Mouse (Mus musculus) bone marrow, adult 2 months (tissue): ENCODE measurements at regions not wholly inside any gene's neighbourhood (a gene's known extent, or its start where the extent isn't known, plus 50 kb on each side); places are given as distances from the start of the nearest gene placed in this dataset.

ENCODE experiments used
- H3K27ac ChIP-seq: fragments of 200-500 bp; 2 replicates; pipeline ENCODE4 v1.5.1; 2012; ENCODE audit warnings: low read depth, mild to moderate bottlenecking, control low read depth, inconsistent platforms, low read length; ENCODE audit not compliant: control insufficient read depth, poor library complexity, insufficient read depth
- H3K4me1 ChIP-seq: fragments of 200-500 bp; 2 replicates; pipeline ENCODE4 v1.6.1; 2011; ENCODE audit warnings: low read length; ENCODE audit not compliant: control insufficient read depth, insufficient read depth
- H3K4me3 ChIP-seq: fragments of 200-500 bp; replicated peaks from 2 replicates; pipeline ENCODE3; 2011; ENCODE audit warnings: mild to moderate bottlenecking, low read depth, low read length, control low read depth; ENCODE audit not compliant: control insufficient read depth
- CTCF ChIP-seq: fragments of 200-500 bp; IDR thresholded peaks from 2 replicates; pipeline ENCODE4 v1.5.1; 2011; ENCODE audit warnings: low read length, control low read depth; ENCODE audit not compliant: control insufficient read depth, insufficient read depth
- POLR2A ChIP-seq: fragments of 200-500 bp; IDR thresholded peaks from 2 replicates; pipeline ENCODE4 v1.6.1; 2011; ENCODE audit warnings: low read depth, mild to moderate bottlenecking, control low read depth, low read length, borderline replicate concordance; ENCODE audit not compliant: control insufficient read depth
- WGBS: fragments of 180-500 bp; shearing (Covaris S2); methylation state at CpG from one replicate; pipeline ENCODE4 v1.1.7; 2018; 5-methylcytosine and 5-hydroxymethylcytosine counted together

DNA sequence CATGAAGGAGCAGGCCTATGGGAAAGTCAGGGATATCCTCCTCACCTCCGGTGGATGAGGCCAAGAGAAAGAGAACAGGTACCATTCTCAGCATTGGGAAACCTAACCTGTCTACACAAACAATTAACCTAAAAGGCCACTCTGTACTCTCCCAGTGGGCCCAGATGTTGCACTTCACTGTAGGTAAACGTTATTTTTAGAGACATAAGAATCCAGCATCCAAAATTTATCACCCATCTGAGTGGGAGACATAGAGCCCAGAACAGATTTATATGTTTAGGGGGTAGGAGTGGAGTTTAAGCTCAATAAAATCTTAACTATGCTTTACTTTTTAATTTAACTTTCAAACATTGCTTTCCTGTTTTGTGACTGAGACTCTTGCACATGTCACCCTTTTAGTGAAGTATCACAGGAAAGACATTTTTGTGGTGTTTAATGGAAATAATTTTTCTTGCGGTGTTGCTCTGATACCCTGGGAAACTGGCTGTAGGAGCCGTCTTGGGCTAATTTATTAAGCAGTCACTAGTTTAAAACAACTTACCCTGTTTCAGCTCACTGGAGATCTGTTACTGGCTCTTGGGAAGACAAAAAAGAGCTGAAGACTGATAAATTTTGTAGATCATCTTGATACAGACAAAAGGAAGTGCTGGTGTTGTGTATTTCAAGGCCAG lies 123.9 kb upstream of the Bmp4 start:
- Histone ChIP-seq H3K27ac (no peak overlapping the region), H3K4me1 (no peaks in the 10 kb centered on the region), H3K4me3 (no peak overlapping the region)
- WGBS = 75% methylated on average over 4 of the region's 4 CpGs
- no peak for TF ChIP-seq POLR2A
- no peak for TF ChIP-seq CTCF

DNA sequence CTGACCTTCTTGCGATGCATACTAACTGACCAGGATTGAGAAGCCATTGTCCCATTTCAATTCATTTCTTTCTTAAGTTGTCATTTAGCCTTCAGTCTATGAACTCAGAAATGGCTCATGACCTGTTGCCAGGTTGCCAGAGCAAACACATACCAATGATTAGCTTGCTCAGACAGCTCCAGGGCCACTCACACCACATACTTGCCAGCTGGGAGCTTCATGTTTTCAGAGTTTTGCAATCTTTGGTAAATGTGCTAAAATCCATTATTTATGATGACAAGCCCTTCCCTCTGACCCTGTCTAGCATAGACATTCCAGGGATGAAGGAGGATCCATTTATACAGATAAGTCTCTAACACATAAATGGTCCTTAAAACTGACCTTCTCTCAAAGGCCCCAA lies 121.6 kb upstream of the Bmp4 start:
- Histone ChIP-seq H3K4me3 (no peak overlapping the region), H3K27ac (no peak overlapping the region), H3K4me1 (no peaks in the 10 kb centered on the region)
- 90% methylated on average over 1 of the region's 1 CpGs for WGBS
- TF ChIP-seq POLR2A (no peak), CTCF (no peak)

DNA sequence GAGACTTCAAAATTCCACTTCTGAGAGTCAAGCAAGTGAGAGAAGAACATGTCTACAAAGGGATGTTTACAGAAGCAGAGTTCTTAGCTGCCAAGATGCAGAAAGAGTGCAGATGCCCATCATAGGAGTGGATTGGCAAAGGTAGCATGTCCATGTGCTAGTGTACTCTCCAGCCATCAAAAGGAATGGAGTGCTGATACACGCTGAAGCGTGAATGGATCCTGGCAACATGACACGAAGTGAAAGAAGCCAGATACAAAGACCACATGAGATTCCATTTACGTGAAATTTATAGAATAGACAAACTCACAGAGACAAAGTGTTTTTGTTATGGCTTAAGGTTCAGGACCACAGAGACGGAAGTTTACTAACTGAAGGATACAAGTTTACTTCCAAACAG lies 118.4 kb upstream of the Bmp4 start:
- Histone ChIP-seq H3K27ac (no peak overlapping the region), H3K4me1 (no peaks in the 10 kb centered on the region), H3K4me3 (no peak overlapping the region)
- TF ChIP-seq CTCF = no peak
- TF ChIP-seq POLR2A = no peak
- 82% methylated on average over 5 of the region's 5 CpGs for WGBS

DNA sequence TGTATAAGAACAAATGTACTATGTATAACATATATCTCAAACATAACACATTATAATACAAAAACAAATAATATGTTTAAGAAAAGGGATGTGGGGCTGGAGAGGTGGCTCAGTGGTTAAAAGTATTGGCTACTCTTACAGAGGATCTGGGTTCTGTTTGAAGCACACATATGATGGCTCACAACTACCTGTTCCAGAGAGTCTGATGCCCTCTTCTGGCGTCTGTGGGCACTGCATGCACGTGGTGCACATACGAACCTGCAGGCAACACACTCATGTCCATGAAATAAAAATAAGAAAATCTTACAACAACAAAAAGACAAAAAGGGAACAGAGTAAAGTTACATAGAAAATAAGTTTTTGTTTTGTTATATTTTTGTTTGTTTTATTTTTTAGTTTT lies 114.8 kb upstream of the Bmp4 start:
- 72% methylated on average over 3 of the region's 3 CpGs for WGBS

DNA sequence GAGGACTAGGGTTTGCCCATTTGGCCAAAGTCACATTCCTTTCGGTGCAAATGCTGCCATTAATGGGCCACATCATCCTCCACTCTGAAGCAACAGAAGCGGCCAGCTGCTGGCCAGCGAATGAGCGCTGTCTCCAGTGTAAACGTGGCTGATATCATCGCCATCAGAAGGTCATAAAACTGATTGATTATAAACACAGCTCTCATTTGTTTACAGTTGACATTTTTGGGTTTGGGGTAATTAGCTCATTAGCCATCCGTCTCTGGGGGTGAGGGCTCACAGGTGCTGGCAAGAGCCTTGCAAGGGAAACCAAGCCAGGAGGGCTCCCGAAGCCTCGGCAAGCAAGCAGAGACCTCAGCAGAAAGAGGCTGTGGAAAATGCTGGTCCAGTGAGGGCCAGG lies 101.1 kb upstream of the Bmp4 start:
- no peak for TF ChIP-seq CTCF
- TF ChIP-seq POLR2A = no peak
- Histone ChIP-seq H3K27ac (no peak overlapping the region), H3K4me3 (no peak overlapping the region), H3K4me1 (no peaks in the 10 kb centered on the region)
- WGBS = 51% methylated on average over 9 of the region's 9 CpGs

More for the DNA sequence above, 114.8 kb upstream of the Bmp4 start:
- no peak for TF ChIP-seq POLR2A
- TF ChIP-seq CTCF = no peak
- H3K4me1 ChIP-seq = no peaks in the 10 kb centered on the region
- H3K27ac ChIP-seq = no peak overlapping the region
- no peak overlapping the region for H3K4me3 ChIP-seq

DNA sequence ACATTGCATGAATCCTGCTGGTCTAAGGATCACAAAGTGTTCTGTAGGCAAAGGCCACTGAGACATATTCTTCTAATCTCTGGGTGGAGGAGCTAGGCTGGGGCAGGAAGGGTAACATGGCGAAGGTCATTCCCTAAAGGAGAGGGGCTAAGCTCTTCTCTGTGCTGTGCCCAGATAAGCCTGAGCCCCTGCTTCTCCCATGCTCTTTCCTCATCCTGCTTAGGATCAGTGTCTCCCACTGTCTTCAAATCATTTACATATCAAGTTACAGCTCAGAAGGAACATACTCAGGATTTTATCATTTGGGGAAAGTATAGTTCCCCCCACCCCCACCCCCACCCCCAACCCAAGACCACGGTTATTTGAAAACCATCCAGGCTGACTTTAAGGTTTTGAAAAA lies 100.7 kb upstream of the Bmp4 start:
- H3K27ac ChIP-seq = no peak overlapping the region
- H3K4me1 ChIP-seq = no peaks in the 10 kb centered on the region
- WGBS = 61% methylated on average over 2 of the region's 2 CpGs
- no peak overlapping the region for H3K4me3 ChIP-seq
- no peak for TF ChIP-seq POLR2A
- TF ChIP-seq CTCF = no peak

DNA sequence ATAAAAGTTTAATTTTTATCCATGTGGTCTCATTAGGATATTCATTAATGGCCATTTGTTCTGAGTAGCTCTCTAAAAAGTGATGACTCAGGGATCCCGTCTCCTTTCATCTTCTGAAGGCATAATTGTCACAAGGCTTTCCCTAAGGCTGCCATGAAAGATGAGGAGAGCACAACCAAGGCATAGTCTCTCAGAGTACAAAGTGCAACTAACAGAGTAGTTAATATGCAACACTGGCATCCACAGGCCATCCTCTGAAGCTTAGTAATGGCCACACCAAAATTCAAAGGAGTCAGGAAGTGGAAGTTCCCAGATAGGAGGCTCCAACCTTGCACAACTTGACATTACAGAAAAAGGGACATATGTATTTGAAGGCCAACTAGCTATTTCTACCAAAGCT lies 97.1 kb upstream of the Bmp4 start:
- no peaks in the 10 kb centered on the region for H3K4me1 ChIP-seq
- WGBS = 74% methylated on average over 1 of the region's 1 CpGs
- TF ChIP-seq POLR2A (no peak), CTCF (no peak)
- no peak overlapping the region for H3K27ac ChIP-seq
- H3K4me3 ChIP-seq = no peak overlapping the region

DNA sequence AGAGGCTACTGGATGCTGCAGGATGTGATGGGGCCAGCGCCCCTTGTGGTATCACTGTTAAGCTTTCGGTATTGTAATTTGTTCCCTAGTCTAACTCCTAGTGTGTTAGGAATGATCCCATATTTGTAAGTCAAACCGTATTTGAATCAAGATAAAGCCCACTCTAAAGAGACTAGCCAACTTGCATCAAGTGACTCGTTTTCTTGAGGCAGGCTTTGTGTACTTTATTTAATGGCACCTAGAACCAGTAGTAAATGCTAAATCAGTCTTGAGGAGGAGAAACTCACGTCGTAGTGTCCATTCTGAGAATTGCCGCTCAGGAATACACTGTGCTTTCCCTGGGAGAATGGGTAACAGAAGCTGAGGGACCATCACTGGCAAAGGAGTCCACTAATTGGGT lies 89.9 kb upstream of the Bmp4 start:
- 86% methylated on average over 7 of the region's 7 CpGs for WGBS
- TF ChIP-seq POLR2A (no peak), CTCF (no peak)
- H3K4me1 ChIP-seq = no peaks in the 10 kb centered on the region
- no peak overlapping the region for H3K4me3 ChIP-seq
- H3K27ac ChIP-seq = no peak overlapping the region

DNA sequence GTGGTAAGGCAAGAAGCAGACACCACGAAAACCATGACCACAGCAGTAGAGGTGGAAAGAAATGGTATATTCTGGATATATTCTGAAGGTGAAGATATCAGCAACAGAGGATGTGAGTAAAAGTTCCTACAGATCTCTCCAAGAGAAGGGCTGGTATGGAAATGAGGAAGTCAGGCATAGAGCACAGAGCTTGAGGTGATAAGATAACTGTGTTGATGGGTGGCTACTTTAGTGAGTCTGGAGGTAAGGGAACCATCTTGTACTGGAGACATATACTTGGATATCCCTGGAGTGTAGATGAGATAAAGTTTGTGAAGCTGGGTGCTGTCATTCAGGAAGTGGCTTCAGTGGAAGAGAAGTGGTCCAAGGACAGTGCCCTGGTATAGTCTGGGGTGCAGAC lies 85.5 kb upstream of the Bmp4 start:
- WGBS = 49% methylated on average over 1 of the region's 1 CpGs
- Histone ChIP-seq H3K27ac (no peak overlapping the region), H3K4me3 (no peak overlapping the region), H3K4me1 (no peaks in the 10 kb centered on the region)
- TF ChIP-seq POLR2A (no peak), CTCF (no peak)
